ENCODE assay signal across 11 mouse cellular contexts in genomic region chr9:42652309-42652708, GRCm38 (mm10).
"Had no signal": no experiment of that assay in that cellular context is flagged by ENCODE, and none has a peak within 500 bp of the region (broad histone marks: within the 10 kb centered on the region; RNA-seq: fewer than 3 reads in every experiment).

No protein-coding gene starts in this region.

- H3K4me2 ChIP-seq: liver, embryonic 13.5 days; liver, embryonic 15.5 days; lung, embryonic 15.5 days; neural tube, embryonic 12.5 days; stomach, embryonic 15.5 days had no signal

- H3K4me1 ChIP-seq: liver, embryonic 13.5 days; liver, embryonic 15.5 days; lung, embryonic 15.5 days; megakaryocyte, embryonic 14.5 days; neural tube, embryonic 12.5 days; stomach, embryonic 15.5 days had no signal

- ATAC-seq: liver, postnatal 0 days; lung, postnatal 0 days had no signal

- H3K4me3 ChIP-seq: liver, embryonic 13.5 days; liver, embryonic 15.5 days; lung, embryonic 15.5 days; megakaryocyte, embryonic 14.5 days; neural tube, embryonic 12.5 days; stomach, embryonic 15.5 days had no signal

- H3K9ac ChIP-seq: liver, embryonic 13.5 days; liver, embryonic 15.5 days; liver, postnatal 0 days; lung, embryonic 15.5 days; neural tube, embryonic 12.5 days; stomach, embryonic 15.5 days had no signal

- H3K27me3 ChIP-seq: liver, embryonic 13.5 days; liver, embryonic 15.5 days; lung, embryonic 15.5 days; megakaryocyte, embryonic 14.5 days; neural tube, embryonic 12.5 days; stomach, embryonic 15.5 days had no signal

- DNase-seq: liver, embryonic 13.5 days; right cerebral cortex, postnatal 14 days had no signal

- H3K27ac ChIP-seq: liver, embryonic 13.5 days; liver, embryonic 15.5 days; lung, embryonic 15.5 days; macrophage; neural tube, embryonic 12.5 days; stomach, embryonic 15.5 days; stomach, postnatal 0 days had no signal

- H3K36me3 ChIP-seq: liver, embryonic 13.5 days; liver, embryonic 15.5 days; lung, embryonic 15.5 days; neural tube, embryonic 12.5 days; stomach, embryonic 15.5 days had no signal

- H3K9me3 ChIP-seq: liver, embryonic 13.5 days; liver, embryonic 15.5 days; lung, embryonic 15.5 days; megakaryocyte, embryonic 14.5 days; neural tube, embryonic 12.5 days; stomach, embryonic 15.5 days had no signal
